Mouse (Mus musculus): ENCODE measurements around the gene Ascl3.

DNA sequence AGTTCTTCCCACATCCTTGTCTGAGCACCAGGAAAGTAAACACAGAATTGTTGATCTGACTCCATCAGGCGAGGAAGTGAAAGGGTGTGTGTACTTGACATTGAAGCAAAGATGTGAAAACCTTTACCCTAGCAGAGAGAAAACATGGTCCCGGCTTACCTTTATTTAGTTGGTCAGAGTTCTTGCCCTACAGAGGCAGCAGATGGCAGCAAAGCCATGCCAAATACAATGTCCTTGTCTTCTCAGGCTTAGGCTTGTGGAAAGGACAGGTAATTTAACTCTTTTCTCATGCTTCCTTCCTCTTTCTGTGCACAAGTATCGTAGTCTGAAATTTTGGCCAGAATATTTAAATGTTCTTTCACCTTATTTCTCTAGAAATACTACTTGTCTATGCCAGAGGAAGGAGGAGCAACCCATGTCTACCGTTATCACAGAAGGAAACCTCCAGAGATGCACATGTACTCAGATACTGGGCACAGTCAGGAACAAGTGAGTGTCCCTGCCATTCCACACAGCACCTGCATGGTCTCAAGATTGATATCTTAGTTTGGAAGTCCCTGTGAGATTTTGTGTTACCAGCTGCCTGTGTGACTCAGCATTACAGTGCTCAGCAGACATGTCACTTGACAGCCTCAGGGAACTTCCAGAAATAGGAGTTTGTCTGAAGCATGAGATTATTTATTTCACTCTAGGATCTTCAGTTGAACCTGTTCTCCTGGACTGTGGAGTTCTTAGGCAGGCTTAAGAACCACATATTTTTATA, 24.3 kb downstream of the Ascl3 start:
- no peak for TF ChIP-seq CTCF (IDR thresholded peaks at IDR 0.05; ENCODE audit: borderline replicate concordance, control insufficient read depth, extremely low read depth, insufficient read depth, low read length, poor library complexity)
- no peak for TF ChIP-seq POLR2A (IDR thresholded peaks at IDR 0.05; ENCODE audit: control insufficient read depth, extremely low read depth, insufficient read depth, low read length, poor library complexity)
